Mouse (Mus musculus) cerebellum, adult 9-10 months (tissue): ENCODE results near the gene Ralgapb.

Source experiments
- DNase-seq: peaks from one replicate; pipeline ENCODE4 v3.0.0; 2022

The Ralgapb gene

DNA sequence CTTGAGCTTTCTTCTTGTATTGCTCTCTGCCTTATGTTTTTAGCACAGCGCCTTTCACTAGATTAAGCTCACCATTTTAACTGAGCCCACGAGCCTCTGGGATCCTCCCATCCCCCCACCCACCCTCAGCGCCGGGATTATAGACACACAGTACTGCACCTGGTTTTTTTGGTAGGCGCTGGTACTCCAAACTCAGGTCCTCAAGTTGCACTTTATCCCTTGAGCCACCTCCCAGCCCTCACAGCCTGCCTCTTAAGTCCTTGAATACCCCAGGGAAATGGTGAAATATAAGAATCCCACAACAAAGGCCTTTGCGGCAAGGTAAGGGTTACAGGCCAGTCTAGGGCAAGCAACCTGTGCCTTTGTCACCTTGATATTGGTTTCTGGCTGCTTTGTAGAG is 110.2 kb downstream of the Ralgapb start:
- no peak for DNase-seq

DNA sequence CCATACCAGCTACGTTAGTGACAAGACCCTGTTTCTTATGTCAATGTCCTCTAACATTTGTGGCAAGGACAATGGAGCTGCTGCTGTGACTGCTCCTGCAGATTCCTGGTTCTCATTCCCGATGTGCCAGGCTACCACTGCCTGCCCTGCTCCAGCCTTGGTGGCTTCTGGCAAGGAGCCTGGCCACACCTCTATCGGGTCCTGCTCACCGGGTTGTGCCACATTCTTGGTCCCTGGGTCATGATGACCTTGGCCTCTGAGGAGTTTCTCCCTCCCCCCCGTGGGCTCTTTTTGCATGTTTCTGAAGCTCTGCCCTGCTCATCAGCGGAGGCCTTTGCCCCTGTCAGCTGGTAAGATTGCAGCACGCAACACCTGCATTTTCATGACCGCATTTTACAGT is 113.4 kb downstream of the Ralgapb start:
- no peak for DNase-seq

DNA sequence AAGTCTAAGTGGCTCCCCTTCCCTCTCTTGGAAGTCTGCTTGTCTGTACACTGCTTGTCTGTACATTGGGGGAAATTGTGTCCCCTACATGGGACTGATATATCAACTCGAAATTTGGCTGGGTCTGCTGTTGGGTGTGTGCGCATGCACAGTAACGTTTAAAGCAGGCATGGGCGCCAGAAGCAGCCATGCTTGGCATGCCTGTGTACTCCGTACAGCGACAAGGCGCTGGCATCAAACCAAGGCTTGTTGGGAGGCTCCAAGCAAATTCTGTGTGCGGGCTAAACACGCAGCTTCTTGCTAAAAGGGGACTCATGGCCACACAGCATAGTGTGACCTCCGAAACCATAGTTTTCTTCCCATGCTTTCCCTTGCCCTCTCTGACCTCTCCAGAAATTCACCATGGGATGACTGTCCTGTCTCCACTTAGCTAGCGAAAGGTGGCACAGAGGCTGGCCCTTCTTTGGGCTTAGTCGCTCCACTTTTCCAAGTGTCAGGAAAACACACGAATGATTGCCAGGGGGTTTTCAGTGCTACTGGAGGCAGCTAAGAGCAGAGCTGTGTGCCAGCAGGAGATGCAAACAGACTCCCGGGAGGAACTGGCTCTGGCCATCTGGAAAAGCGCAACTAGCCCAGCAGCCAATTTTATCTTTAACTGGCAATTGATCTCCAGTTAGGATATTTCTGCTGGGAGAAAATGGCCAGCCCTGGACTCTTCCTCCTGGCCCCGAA is 114.6 kb downstream of the Ralgapb start:
- DNase-seq = no peak

DNA sequence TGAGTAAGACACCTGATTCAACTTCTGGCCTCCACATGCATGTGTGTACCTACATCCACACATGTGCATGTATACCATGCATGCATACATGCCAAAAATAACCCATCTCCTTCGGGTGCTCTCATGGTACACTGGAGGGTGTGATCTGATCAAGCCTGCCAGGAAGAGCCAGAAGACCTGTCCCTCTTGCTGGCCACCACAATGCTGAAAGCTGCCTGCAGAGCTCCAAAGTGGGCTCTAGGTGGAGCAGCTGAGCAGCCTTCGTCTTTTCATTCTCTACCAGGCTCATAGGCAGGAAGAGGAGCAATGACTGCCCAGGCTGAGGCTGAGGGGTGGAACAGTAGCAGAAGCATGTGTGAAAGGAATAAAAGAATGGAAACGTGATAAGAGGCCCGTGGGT is 124.4 kb downstream of the Ralgapb start:
- peak; percentile 34 for DNase-seq

DNA sequence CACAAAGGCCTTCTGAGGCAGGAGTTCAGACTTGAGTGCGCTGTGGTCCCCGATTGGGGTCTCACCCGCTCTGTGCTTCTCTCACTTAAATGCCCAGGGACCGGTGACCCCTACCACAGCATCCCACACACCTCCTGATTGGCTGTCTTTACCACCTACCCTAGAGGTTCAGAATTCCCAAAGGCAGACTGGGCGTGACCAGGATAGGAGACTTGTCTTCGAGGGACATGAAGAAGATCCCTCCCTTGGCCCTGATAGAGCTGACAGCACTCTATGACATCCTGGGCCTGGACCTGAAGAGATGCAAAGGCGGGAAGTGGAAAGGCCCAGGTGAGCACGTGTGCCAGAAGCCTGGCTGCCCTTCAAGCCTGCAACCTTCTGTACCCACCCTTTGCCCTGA is 124.9 kb downstream of the Ralgapb start:
- no peak for DNase-seq

DNA sequence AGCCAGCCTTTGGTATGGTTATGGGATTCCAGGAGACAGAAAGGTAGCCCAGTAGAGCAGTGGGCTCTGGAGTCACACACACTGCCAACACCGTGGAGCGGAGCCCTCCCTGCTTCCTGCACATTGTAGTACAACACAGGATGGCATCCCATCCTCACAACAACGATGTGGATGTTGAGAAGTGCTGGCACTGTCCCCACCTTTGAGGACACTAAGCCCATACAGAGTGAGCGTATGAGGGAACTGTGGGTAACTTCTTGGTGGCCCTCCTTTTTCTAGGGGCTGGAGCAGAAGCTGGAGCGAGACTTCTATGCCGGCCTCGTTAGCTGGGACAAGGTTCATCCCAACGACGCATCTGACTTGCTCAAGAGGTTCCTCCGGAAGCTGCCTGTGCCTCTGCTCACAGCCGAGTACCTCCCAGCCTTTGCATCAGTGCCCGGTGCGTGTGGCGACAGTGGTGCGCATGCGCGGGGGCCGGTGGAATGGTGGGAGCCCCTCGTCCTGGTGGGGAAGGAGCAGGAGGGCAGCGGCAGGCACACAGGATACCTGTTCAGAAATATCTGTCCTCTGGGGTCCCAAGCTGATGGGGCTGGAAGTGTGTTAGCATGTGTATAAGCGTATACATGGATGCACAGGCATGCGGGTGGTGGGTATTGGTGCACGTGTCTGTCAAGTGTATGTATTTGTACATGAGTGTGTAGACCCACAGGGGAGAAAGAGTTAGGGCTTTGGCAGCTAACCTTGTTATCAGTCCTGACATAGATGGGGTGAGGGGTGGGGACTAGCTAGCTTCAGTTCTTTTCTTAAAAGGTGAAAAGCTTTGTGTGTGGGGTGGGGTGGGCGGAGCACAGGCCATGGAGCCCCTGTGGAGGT is 130.0 kb downstream of the Ralgapb start:
- DNase-seq = no peak

DNA sequence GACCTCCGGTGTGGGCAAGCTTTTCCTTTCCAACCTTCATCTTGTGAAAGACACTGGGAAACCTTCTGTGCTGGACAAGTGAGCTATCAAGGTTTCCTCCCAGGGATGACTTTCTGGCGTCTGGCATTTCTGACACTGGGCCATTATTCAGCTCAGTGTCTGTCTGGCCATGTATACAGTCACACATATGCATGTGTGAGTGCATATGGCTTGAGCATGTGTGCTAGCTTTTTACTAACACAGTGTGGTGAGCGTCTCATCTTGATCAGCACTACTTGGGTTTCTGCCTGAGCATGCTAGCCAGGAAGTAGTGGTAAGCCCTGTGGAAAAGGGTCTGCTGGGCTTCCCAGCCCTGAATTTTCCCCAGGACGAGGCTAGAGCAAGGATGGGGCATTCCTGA is 131.6 kb downstream of the Ralgapb start:
- DNase-seq = no peak

DNA sequence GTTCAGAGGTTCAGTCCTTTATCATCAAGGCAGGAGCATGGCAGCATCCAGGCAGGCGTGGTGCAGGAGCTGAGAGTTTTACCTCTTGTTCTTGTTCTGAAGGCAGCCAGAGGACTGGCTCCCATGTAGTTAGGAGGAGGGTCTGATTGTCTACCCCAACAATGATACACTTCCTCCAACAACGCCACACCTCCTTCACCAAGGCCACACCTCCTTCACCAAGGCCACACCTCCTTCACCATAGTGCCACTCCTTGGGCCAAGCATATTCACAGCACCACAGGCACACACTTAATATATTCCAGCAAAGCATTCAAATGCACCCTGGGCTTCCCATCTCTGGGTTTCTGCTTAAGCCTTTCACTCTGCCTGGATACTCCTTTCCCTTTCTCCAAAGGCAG is 135.6 kb downstream of the Ralgapb start:
- no peak for DNase-seq

DNA sequence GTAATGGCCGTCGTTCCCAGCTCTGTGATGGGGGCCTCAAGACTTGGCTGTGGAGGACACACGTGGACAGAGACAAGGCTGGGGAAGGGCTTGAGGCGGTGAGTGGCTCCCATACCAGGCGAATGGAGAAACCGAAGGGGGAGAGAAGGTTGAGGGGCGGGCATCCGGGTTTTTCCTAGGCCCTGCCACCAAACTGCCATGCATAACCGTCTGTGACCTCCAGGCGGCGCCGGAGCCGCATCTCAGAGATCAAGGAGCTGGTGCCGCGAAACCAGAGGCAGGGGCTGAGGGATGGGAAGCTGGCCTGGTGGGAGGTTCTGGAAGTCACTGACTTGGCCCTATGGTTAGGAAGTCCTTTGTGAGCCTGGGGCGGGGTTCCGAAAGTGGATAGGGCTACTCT is 137.1 kb downstream of the Ralgapb start:
- peak; percentile 59 for DNase-seq
